Mouse (Mus musculus) urinary bladder, adult 2 months (tissue): ENCODE results near the gene Zmym6. TPM values are rescaled to one million over a fixed set of nuclear protein-coding genes. Genes with fewer than 3 reads are reported as not detected.

ENCODE experiments used
- DNase-seq: peaks from one replicate; pipeline ENCODE4 v3.0.0; 2022; ENCODE audit warnings: low spot score
- polyA plus RNA-seq: library from polyadenylated mRNA; depleted of rRNA; stranded (reverse); fragments of >200 nt; gene quantifications from 2 replicates; pipeline ENCODE4 v1.2.3, GENCODE M21; 2012

Zmym6 gene
- polyA plus RNA-seq, 1 experiment = 27.3 TPM

GRCm38 (mm10) chr4:127124331-127124730 is 47.1 kb downstream of the Zmym6 start:
- DNase-seq = no peak

GRCm38 (mm10) chr4:127125834-127126463 is 48.8 kb downstream of the Zmym6 start:
- peak; percentile 50 for DNase-seq

DNA sequence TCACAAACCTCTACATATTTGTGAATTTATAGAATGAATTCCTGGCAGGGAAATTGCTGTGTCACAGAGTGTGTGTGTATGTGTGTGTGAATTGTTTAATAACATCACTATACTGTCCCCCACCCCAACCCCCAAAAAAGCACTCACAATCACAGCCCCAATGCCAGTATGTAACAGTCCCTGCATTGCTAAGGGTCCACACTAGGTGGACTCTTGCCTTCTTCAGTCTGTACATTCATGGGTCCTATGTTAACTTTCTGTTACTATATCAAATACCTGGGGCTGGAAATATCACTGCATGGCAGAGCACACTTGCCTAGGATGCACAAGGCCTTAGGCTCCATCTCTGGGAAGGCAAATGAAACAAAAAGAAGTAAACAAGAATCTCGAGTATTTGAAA is 57.5 kb downstream of the Zmym6 start:
- no peak for DNase-seq

DNA sequence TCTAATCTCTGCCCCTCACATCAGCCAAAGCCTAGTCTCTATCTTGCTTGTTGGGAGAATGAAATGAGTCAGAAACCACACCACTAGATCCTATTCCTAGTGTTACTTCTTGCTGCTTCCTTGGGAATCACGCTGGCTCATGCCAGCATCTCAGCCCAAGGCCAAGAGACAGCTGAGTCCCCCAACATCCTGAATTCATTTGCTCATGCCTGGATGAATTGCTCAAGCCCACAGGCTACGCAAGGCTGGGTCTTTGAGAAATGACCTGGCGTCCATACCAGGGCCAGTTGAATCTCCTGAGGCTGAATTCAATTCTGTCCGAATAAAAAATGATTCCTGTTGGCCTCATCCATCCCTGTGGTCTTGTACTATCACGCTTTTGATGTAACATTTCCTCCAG is 60.4 kb downstream of the Zmym6 start:
- DNase-seq = no peak

DNA sequence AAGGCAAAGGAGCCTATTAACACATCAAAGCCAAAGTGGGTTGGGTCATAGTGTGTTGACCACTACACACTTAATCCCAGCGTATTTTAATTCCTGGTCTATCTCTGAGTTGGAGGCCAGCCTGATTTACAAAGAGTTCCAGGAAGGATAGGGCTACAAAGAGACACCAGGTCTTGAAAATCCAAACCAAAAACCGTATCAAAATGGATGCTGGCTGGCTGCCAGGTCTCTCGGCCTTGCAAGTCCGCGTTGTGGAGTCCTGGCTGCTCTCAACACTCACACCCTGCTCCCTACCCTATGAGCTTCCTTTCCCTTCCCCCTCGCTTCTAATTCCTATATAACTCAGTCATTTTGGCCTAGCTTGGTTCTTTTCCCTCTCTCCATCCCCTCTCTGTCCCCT is 61.3 kb downstream of the Zmym6 start:
- no peak for DNase-seq

- DNase-seq = no peak
Measured at GRCm38 (mm10) chr4:127150031-127150430, 72.8 kb downstream of the Zmym6 start.

- no peak for DNase-seq
Measured at GRCm38 (mm10) chr4:127153345-127153744, 76.2 kb downstream of the Zmym6 start.

DNA sequence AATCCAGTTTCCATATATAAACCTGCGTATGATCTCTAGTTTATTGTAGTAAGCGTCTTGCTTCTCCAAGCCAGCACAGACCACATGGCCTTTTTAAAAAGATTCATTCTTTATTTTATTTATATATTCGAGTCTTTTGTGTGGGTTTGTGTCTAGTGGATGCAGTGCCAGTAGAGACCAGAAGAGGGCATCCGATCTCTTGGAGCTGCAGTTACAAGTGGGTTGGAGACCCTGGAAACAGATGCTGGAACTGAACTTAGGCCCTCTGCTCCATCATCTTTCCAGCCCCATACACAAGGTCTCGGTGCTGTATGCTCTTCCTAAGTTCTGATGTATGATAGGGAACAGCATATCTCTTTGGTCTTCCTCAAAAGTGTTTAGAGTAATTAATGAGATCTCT is 78.6 kb downstream of the Zmym6 start:
- DNase-seq = no peak

DNA sequence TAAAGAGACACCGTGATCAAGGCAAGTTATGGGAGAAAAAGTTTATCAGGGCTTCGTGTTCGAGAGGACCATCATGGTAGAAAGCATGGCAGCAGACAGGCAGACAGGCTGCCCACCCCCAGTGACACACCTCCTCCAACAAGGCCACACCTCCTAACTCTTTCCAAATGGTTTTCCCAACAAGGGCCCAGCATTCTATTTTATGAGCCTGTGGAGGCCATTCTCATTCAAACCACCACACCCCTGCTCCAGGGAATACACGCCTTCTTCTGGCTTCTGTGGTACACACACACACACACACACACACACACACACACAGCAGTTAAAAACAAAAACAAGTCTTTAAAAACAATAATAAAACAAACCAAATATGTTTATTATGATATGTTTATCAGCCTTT is 80.6 kb downstream of the Zmym6 start:
- no peak for DNase-seq

- DNase-seq = no peak
Measured at GRCm38 (mm10) chr4:127163926-127164325, 86.7 kb downstream of the Zmym6 start.

GRCm38 (mm10) chr4:127167096-127167495 is 89.9 kb downstream of the Zmym6 start:
- no peak for DNase-seq

- no peak for DNase-seq
Measured at GRCm38 (mm10) chr4:127167731-127168130, 90.5 kb downstream of the Zmym6 start.

DNA sequence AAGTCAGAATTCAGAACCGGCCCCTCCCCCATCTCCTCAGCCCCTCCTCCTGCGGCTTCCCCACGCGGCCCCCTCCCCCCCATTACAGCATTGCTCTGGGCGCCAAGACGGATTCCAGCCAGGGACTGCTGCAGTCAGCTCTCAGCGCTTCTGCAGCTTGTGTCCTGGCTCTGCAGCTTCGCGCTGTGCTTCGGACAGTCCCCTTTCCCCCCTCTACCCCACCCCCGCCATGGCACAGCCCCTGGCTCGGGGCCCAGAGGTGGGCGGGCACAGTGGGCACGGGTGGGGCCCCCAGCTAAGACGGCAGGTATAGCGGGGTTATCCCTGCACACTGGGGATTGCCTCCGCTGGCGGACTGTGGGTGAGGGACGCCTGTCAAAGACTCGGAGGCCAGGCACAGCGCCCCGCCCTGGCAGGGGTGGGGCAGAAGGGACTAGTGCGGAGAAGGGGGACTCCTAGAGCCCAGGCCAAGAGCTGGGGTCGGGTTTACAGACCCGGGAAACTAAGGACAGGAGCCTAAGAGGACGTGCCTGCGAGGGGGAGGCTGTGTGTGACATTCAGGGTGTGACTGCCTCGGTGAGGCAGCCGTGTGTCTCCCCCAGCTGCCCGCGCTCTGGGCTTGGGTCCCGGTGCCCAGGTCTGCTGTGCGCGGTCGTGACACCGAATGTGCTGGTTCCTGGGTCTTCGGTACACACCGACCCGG is 91.2 kb downstream of the Zmym6 start:
- peak; percentile 28 for DNase-seq

GRCm38 (mm10) chr4:127168914-127169345 is 91.7 kb downstream of the Zmym6 start, which contains the start of gene Dlgap3:
Gene Dlgap3, plus strand, starts transcription at chr4:127169204.
- DNase-seq = no peak

DNA sequence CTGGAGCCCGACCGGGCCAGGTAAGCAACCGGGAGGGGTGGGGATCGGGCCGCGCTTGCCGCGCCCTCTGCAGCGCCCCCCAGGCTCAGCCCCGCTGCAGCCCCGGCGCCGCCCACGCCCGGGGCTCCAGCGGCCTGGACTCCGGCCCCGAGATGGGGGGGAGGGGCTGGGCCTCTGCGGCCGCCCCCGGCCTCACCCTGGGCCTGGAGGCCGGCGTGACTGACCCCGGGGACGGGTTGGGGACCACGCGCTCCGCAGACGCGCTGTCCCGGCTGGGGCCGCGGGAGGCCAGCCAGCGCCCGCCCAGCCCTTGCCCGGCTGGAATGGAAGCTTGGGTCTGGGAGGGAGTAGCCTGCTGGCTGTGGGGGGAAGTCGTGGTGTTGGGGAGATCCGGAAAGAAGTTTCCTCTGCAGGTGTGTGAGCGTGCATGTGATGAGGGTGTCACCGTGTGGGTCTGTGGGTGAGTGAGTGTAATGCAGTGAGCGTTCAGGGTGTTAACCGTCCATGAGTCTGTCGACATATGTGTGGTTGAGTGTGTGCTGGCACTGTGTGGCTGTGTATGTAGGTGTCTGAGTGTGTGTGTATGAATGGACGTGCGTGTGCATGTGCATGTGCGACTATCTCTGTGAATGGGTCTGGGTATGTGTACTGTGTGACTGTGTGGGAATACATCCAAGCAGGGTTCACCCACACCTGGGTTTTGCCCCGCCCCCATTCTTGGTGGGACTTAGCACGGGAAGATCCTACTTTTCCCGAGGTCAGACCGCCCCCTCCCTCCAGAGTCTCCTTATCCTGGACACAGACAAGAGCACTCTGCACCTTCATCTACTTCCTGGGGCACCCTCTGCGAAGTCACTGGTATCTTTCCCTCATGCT is 92.4 kb downstream of the Zmym6 start:
- no peak for DNase-seq

DNA sequence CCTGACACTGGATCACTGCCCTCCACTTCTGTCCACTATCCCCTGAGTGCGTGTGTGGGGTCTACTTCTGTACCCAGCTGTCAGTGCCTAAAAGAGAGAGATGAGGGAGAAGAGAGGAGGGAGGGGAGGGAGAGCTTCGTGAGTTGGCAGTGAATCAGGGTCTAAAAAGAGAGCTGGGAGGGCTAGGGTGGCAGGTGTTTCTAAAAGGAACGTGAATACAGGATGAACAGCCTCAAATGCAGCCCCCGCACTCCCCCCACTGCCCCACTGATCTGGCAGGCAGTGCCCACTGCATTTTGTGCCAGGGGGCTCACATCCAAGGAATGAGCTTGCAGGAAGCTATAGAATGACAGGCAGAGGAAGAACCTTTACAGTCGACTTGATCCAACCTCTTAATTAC is 93.7 kb downstream of the Zmym6 start:
- no peak for DNase-seq

DNA sequence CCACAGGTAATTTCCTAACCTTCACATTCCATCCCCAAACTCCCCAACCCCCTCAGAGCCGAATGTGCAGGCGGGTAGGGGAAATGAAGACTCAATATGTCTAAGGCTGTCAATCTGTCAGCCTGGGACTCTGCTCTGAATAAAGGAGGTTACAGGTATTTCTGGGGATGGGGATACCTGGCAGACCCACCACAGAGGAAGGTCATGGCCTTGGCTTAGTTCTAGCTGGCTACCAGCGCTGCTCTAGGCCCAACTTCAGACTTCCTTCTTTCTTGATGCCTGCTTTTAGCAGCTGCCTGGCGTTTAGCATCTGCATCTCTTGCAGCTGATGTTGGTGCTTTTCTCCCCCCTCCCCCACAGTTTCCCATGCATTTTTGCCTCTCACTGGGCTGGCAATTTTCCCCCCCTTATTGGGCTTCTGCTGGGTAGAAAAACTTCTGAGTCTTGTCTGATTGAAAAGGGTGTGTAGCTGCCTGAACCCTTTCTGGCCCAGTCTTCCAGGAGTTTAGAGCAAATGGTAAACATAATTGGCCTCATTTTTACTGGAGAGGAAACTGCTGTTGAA is 94.2 kb downstream of the Zmym6 start:
- DNase-seq = no peak

GRCm38 (mm10) chr4:127172119-127172518 is 94.9 kb downstream of the Zmym6 start:
- no peak for DNase-seq

GRCm38 (mm10) chr4:127172614-127173013 is 95.4 kb downstream of the Zmym6 start:
- no peak for DNase-seq

GRCm38 (mm10) chr4:127173461-127173860 is 96.3 kb downstream of the Zmym6 start:
- DNase-seq = no peak
